Mouse (Mus musculus): Measurements from ENCODE around the gene Gm21060. TPM values are rescaled to one million over a fixed set of nuclear protein-coding genes. Genes with fewer than 3 reads are reported as not detected.
"Not testable (repeated sequence)": the region's sequence is repeated elsewhere in the genome, so short reads cannot be mapped to it uniquely, and the experiment has no call there.

Gm21060 gene
- total RNA-seq (2014; fragmentation: Nextera tagmentation) (not detected in 2 replicates), total RNA-seq (2017) (not detected in 2 replicates)

- no peak for ATAC-seq (replicated peaks; ENCODE audit: poor library complexity, severe bottlenecking)
Measured at GRCm38 (mm10) chr19:61296969-61297368, at the start of gene Gm21060. TSS of gene Gm21060 (minus strand) at chr19:61297069.

- ATAC-seq (replicated peaks; ENCODE audit: poor library complexity, severe bottlenecking), result not testable (repeated sequence)
Measured at GRCm38 (mm10) chr19:61320844-61321243, 24.0 kb upstream of the Gm21060 start.

DNA sequence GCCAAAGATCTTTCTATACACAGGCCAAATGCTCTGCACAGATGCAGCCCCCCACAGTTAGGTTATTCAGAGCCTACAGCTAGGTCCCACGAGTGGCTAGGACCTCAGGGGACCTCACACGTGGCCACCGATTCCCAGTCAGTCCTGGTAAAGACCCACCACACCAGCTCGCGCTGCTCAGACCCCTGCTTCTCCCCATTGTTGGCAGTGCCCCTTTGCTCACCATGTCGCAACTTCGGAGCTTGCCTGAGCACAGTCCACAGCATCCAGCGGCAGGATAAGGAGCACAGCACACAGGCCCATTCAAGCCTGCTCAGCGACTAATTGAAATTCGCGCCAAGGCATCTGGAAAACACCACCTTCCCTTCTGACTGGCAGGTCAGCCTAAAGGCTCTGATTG, 16.3 kb upstream of the Gm21060 start:
- not testable (repeated sequence) for ATAC-seq (replicated peaks; ENCODE audit: poor library complexity, severe bottlenecking)

GRCm38 (mm10) chr19:61312400-61312799, 15.5 kb upstream of the Gm21060 start:
- ATAC-seq (replicated peaks; ENCODE audit: poor library complexity, severe bottlenecking), result not testable (repeated sequence)

GRCm38 (mm10) chr19:61308083-61308482, 11.2 kb upstream of the Gm21060 start:
- not testable (repeated sequence) for ATAC-seq (replicated peaks; ENCODE audit: poor library complexity, severe bottlenecking)

DNA sequence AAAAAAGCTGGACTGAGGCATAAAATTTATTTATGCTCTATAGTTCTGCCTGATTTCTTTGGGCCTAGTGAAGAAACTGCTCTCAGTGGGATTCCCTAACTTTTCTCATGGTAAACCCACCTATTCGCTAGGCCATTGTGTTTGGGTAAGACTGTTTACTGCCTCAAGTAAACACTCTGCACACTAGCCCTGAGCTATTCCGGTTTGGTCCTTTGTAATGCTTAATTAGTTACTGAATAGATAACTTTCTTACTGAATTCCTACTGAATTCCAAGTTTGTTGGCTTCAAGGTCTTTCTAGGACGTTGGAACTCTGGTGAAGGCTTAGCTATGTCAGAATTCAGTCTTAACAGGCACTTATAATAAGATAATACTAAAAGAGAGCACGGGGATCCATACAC, 11.8 kb downstream of the Gm21060 start:
- not testable (repeated sequence) for ATAC-seq (replicated peaks; ENCODE audit: poor library complexity, severe bottlenecking)

DNA sequence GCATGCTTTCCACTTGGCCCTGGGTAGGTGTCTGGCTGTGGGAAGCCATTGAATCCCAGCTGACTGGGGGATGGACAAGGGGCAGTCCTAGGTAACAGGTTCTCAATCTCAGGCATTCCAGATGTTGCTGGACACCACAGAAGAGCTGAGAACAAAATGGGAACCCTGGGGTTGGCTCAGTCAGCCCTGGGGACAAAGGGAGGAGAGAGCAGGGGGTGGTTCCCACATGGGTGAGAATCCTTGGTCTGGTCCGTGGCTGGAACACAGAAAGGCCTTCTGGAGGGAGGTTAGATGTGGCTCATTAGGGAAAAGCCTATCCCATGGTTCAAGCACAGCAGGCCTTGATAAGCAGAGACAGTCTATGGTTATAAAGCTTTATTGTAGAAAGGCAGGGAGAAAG, 13.3 kb downstream of the Gm21060 start:
- ATAC-seq (replicated peaks; ENCODE audit: poor library complexity, severe bottlenecking), result no peak

GRCm38 (mm10) chr19:61275446-61275845, 21.4 kb downstream of the Gm21060 start:
- no peak for ATAC-seq (replicated peaks; ENCODE audit: poor library complexity, severe bottlenecking)

DNA sequence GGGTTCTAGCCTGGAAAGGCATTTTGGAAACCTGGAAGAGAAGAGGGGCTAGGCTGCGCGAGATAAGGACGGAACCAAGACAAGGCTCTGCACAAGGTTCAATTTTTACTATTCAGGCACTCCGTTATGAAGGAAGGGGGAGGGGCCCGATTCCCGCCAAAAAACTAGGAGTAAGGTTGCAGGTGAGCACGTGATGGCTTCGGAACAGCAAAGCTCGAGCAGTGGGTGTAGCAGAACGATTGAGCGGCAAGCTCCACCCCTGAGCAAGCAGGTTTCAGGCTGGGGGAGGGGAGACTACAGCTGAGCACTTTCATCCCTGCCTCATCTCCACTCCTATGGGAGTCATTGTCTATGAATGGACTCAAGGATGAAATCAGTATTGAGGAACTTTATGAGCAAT, 27.7 kb downstream of the Gm21060 start:
- not testable (repeated sequence) for ATAC-seq (replicated peaks; ENCODE audit: poor library complexity, severe bottlenecking)

- no peak for ATAC-seq (replicated peaks; ENCODE audit: poor library complexity, severe bottlenecking)
Measured at GRCm38 (mm10) chr19:61267141-61267540, 29.7 kb downstream of the Gm21060 start.

GRCm38 (mm10) chr19:61266651-61267050, 30.2 kb downstream of the Gm21060 start:
- ATAC-seq (replicated peaks; ENCODE audit: poor library complexity, severe bottlenecking), result no peak

DNA sequence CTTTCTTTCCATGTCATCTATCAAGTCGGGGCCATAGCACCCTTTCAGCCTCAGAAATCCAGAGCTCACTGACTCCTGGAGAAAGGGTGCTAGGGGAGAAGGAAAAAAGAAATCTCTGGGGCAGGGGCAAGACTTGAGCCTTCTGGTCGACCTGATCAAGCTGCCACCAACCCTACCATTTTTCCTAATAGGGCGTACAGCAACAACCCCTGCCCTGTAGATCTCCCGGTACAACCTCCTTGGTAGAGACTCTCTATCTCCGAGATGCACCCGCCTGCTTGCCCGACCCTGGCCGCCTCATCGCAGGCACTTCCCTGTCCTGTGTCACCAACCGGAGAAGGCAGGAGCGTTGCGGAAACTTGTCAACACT, 30.6 kb downstream of the Gm21060 start:
- ATAC-seq (replicated peaks; ENCODE audit: poor library complexity, severe bottlenecking), result no peak

DNA sequence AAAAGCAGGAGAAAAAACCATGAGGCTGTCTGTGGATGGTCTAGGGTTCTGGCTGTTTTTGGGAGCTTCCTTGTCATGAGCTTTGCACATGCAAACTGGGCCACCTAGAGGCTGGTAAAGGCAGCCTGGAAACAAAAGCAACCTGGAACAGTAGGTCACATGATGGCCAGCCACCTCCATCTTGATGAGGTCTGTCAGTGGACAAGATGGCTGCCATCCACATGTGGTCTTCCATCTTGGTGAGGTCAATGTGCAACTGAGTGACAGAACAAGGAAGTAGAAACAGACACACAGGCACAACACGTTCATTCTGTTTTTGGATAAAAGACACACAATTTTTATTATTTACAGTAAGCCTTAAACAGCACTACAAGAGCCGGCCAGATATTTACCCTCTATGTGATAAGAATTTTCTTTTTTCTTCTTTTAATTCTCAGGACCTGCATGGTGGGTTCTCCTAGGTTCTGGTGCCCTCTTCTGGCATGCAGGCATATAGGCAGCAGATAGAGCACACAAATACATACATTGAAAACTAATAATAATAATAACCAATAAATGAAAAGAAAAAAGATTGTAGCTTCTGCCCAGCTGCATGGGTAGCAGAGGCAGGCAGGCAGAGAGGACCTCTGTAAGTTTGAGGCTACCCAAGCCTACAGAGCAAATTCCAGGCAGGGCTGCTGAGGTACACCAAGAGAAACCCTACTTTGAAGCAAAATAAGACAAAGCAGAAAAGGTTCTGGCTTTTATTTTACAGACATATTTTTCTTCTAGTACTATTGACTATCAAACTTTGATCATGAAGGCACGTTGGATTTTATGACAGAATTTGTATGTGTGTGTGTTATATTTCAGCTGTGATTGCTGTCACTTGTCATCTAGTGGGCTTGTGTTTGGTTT, 31.3 kb downstream of the Gm21060 start:
- peak; percentile 81 for ATAC-seq (replicated peaks; ENCODE audit: poor library complexity, severe bottlenecking)

- ATAC-seq (replicated peaks; ENCODE audit: poor library complexity, severe bottlenecking), result 0 out of 2 replicates have a peak, but pooled peaks have one; percentile 13
Measured at GRCm38 (mm10) chr19:61264933-61265332, 31.9 kb downstream of the Gm21060 start.

DNA sequence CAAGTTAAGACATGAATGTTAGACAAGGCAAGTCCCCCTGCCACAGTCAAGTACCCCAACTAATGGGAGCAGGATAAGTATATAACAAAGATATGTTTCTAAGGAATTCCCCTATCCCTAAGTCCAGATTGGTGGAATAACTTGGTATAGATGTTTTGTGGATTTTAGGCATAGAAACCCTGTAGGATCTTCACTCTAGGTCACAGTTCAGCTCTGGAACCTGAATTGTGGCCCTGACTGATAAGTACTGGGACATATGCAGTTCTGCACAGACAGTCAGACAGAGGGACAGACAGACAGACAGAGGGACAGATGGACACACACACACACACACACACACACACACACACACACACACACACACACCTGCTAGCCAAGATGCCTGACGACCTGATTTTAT, 32.6 kb downstream of the Gm21060 start:
- no peak for ATAC-seq (replicated peaks; ENCODE audit: poor library complexity, severe bottlenecking)

- ATAC-seq (replicated peaks; ENCODE audit: poor library complexity, severe bottlenecking), result no peak
Measured at GRCm38 (mm10) chr19:61261241-61261640, 35.6 kb downstream of the Gm21060 start.

DNA sequence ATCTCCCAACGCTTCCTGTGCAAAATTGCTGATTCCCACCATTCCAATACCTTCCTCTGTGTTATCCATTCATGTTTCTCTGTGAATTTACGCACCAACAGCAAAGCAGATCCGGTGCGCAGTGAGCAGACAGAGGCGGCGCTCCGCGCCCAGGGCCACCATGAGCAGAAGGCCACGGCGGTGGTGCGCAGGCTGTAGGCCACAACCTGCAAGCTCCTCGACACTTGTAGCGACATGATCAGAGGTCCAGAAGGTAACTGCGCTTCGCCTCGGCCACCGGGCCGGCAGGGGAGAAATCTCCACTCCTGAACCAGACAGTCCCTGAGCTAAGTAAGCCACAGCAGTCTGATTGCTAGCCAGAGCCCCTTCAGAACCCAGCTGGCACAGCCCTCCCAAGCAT, 39.1 kb downstream of the Gm21060 start:
- no peak for ATAC-seq (replicated peaks; ENCODE audit: poor library complexity, severe bottlenecking)

- no peak for ATAC-seq (replicated peaks; ENCODE audit: poor library complexity, severe bottlenecking)
Measured at GRCm38 (mm10) chr19:61256166-61256887, 40.5 kb downstream of the Gm21060 start.

DNA sequence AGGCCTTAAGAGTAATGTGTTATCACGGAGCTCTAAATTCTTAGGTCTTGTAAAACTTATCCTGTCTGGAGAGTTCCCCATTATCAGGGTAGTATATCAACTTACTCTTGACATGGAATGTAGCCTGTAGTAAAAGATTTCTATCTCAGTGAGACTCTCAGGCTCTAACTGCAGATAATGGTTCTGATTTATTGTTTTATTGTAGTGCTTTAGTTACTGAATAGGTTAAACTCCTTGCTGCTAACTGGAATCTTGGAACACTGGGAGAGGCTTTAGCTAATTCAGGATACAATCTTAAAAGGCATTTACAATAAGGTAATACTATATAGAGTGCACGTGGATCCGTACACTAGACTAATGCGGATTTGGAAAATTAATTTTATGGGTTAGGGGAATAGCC, 49.5 kb downstream of the Gm21060 start:
- ATAC-seq (replicated peaks; ENCODE audit: poor library complexity, severe bottlenecking), result not testable (repeated sequence)

Measured in granulocyte monocyte progenitor cell, adult 5-6 weeks (primary cell).